Mouse (Mus musculus): ENCODE measurements around the gene Sertad2.

Gene Sertad2

DNA sequence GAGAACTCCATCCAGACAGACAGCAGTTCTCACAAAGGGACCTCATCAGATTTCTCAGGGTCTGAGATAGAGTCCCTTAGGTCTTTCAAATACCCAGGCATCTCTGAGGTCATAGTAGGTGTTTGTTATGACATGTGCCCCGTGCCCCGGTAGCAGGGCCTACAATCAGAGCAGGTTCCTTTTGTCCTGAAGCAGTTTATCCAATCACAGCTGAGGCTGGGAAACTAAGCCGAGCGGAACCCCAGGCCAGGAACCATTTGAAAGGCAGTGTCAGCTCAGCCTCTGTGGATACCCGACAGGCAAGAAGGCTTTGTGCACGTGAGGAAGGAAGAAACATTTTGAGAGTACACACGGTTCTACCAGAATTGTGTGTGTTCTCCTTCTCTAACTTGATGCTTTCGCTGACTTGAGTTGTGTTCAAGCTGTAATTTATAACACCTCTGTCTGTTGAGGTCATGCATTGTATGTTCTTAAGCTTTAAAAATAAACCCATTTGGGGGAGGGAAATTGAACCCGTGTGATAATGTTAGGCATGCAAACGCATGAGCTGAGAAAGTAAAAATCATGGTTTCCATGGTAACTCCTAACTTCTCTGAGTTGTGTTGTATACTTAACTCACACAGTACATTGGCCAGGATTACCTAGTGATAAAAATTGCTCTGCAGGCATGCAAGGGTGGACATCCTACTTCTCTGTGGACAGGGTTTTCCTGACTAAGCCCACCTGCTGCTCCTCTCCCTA lies 104.1 kb downstream of the Sertad2 start:
- no peak for DNase-seq (ENCODE audit: low spot score)

DNA sequence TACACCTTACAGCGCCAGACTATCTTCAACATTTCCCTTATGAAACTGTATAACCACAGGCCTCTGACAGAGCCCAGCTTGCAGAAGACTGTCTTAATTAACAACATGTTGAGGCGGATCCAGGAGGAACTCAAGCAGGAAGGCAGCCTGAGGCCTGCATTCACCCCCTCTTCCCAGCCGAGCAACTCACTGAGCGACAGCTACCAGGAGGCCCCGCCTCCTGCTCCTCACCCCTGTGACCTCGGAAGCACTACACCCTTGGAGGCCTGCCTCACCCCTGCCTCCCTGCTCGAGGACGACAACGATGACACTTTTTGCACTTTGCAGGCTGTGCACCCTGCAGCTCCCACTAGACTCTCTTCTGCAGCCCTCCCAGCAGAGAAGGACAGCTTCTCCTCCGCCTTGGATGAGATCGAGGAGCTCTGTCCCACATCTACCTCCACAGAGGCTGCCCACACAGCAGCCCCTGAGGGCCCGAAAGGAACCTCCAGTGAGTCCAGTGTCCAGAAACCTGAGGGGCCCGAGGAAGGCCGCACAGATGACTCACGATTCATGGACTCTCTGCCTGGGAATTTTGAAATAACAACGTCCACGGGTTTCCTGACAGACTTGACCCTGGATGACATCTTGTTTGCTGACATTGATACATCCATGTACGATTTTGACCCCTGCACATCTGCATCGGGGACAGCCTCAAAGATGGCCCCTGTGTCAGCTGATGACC lies 105.0 kb downstream of the Sertad2 start:
- DNase-seq (ENCODE audit: low spot score): no peak

DNA sequence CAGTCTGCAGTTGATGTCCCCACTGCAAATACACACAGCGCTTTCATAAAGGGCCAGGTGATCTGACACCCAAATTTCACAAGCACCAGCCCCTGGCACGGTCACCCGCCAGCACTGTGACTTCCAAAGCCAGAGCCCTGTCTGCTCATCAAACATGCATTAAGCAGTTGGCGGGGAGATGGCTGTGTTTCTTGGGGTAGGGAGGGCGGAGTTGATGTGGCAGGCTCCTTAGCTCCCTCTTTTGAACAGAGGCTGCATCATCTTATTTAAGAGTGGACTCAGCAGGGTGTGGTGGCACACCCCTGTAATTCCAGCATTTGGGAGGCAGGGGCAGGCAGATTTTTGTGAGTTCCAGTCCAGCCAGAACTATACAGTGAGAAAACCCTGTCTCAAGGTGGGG lies 106.4 kb downstream of the Sertad2 start:
- no peak for DNase-seq (ENCODE audit: low spot score)

DNA sequence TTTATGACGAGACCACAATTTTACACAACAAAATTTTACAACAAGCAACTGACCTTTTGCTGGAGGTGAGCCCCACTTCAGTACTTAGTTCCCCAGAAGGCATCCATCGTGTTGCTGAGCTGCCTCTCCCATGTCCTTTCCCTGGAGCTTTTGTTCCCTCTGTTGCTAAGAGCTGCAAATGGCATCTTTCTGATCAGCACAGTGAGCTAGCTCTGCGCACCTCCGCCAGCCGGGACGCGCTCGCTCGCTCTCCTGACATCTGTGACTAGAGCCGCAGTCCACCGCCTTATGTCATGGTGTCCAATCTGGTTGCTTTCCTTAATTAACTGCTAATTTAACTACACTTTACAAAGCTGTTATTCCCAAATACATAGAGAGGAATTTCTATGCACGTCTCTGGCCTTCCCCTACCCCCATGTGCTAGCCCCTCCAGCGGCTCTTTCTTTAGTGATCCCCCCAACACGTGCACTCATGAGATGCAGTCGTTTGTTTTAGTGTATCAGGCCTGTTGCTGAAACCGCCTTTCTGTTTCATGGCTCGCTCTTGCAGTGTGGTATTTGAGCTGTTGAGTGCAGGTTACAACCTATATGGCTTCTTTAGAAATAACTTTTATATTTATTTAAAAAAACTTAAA lies 107.1 kb downstream of the Sertad2 start:
- no peak for DNase-seq (ENCODE audit: low spot score)

DNA sequence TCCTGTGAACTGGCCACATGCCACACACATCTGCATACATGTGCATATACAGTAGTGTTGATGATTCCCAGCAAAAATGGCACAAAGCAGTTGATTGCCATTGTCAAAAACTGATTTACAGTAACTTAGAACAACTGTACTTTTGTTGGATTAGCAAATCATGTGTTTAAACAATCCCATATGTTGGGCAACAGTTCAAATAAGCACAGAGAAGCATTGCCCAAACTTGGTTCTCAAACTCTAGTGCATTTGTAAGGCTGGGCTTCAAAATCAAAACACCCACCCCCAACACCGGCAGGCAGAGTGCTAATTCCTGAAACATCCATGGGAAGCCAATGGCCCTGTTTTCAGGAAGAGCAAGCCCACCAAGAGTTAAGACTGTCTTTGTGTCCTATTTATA lies 108.1 kb downstream of the Sertad2 start:
- DNase-seq (ENCODE audit: low spot score): no peak

DNA sequence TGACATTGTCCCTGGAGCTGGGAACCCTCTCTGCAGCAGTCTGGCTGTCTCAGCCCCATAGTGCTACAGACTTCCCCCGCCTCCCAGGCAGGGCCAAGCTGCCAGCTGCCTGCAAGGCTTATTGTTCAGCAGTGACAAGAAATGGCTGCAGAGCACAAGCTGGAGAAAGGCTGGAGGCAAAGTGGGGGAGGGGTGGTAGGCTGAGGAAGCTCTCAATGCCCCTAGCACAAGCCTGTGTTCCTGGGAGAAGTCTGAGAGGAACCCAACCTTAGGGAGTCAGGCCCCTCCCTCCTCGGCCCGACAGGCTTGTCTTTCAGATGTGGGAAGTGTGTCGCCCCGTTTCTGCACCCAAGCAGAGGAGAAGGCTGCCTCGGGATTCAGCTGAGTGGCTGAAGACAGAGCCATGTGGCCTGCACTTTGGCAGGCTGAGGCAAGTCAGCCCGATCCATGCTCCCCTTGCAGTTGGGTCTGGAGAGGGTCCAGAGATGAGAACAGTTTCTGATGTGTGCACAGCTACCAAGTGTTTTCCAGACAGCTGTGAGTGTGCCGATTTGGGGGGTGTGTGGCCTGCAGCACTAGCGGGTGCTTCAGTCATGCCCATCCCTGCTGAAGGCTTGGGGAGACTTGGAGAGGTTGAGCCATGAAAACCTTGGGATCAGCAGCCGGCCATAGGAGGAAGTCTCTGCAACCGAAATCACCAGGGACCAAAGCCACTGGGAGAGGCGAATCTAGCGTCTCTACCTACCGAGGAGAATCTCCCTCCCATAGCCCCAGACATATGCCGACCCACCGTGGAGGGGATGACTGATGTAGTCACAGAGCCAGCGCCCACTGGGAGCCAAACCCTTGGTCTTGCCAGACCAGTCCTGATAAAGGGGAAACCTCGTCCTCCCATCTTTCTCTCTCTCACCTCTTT lies 113.0 kb downstream of the Sertad2 start:
- DNase-seq (ENCODE audit: low spot score): no peak

DNA sequence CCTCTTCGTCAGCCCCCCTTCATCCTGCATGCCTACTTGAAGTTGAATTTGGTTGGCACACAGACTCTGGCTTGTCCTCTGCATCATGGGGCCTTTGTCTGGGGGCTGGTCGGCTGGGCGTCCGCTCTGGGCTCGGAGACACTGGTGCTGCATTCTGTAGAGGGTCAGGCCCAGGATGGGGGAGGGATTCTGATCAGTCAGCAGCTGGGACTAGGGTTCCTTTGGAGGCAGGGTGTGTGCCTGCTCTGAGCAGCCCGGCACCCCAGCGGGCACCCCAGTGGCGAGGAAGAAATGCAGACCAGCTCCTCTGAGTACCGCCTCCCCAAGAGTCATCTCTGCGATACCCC lies 113.6 kb downstream of the Sertad2 start:
- DNase-seq (ENCODE audit: low spot score): no peak

DNA sequence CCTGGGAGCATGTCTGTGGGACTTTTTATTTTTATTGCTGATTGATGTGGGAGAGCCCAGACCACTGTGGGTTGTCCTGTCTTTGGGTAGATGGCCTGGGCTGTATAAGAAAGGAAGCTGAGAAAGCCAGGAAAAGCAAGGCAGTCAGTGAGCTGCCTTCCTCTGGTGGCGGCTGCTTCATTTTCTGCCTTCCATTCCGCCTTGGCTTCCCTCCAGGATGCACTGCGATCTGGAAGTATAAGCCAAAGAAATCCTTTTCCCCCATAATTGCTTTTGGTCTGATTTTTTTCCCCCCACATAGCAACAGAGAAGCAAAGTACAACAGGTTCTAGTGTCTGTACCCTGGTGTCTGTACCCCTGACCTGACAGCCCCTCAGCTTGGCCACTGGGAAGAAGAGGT lies 116.0 kb downstream of the Sertad2 start:
- no peak for DNase-seq (ENCODE audit: low spot score)

DNA sequence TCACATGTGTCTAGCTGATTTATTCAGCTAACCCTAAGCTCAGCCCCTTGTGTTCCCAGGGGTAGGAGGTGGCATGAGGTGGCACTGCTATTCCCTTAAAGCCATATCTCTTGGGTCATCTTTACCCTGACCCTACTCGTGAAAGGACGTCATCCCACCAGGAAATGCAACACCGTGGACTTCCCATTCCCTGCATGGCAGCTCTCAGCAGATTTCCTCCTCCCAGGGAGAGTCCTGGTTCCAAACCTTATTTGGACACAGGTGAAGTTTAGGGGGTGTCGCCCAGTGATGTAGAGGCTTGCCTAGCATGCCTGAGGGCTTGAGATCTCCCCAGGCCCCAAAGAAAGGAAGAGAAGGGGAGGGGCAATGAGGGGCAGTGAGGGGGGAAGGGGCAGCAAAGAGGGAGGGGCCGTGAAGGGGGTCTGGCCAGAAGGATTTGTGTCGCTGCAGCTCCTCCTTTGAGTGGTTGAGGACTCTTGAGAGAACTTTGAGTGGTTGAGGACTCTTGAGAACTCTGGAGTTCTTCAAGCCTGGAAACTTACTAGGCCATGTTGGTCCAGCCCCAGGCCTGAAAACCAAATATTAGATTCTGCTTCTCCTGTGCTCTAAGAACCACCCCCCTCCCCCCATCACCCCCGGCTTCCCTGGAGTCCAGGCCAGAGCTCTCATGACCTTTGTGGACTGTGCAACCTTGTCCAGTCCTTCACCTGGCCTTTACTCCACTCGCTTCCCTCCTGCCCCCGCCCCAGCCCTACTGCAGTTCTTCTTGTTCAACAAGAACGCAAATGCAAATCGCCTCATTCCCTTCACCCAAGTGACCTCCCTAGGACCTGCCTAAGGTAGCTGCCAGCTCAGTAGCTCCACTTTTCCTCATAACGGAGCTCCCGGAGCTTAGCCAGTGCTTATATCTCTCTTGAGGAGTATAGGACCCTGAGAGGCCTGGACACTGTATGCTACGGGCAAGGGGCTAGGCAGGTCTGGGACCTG lies 117.4 kb downstream of the Sertad2 start:
- DNase-seq (ENCODE audit: low spot score): no peak

DNA sequence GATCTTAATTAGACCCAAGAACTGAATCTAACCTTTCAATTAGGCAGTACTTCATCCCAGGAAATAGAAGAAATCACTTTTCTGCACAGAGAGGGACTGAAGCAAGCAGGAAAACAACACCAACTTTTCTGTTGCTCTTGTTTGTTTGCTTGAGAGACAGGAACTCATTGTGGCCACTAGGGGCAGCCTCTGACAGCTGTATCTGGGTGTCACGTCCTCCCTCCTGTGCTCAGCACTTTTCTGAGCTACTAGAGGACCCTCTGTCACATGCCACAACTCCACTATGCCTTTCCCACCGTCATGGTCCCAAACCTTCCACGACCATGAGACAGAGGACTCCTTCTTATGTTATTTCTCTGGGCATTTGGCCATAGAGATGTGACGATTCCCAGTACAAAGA lies 118.6 kb downstream of the Sertad2 start:
- no peak for DNase-seq (ENCODE audit: low spot score)

DNA sequence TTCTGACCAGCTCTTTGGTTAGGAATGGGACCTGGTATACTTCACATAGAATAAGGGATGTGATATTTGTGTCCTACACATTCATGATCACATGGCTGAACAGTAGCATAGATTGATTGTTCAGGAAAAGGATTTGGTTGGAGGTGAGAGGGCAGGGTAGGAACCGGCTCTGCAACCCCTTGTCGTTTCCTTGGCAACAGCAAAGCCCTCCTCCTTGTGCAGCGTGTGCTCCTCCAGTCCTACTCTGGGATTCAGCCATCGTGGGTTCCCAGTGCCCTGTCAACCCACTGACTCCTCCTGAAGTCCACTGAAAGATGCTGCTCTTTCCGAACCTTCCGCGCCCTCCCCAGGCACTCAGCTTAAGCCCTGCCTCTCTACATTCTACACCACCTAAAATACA lies 119.8 kb downstream of the Sertad2 start:
- DNase-seq (ENCODE audit: low spot score): no peak

DNA sequence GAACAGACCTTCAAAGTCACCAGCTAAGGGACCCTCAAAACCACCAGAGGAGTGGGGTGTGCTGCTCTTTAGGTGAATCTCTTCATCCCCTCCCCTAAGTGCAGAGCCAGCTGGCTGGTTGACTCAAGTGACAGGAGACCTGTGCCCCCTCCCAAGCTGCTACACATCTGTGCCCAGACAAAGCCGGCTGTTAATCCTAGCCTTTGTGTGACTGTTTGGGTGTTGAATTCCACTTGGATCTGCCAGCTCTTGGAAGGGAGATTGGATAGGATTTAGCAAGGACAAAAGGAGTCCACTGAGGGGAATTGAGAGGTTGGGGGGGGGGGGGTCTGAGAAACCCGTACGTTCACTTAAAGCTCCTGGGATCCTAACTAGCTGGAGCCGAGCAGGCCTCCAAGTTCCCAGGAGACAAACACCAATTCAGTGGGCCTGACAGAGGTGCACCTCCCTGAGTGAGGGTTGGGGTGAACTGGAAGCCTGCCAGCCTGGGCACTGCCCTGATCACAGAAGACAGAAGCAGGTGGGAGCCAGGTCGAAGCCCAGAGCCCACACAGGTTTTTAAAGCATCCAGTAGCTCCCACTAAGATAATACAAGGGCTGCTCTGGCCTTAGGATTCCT lies 120.6 kb downstream of the Sertad2 start:
- no peak for DNase-seq (ENCODE audit: low spot score)

DNA sequence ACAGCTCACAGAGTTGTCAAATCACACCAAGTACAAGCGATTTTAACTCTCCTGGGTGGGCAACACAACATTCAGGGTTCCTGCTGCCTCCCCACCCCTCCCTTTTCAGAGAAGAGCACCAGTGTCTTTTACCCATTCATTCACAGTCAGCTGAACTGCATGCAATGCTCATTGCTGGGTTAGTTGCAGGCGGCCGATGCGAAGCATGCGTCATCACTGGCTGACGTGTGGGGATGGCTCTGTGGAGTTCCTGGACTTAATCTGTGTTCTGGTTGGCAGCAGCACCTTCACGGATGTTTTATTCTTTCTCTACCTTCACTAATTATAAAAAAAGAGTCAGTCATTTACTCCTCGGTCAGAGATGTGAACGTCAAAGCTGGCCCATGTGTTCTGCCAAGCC lies 121.8 kb downstream of the Sertad2 start:
- no peak for DNase-seq (ENCODE audit: low spot score)

DNA sequence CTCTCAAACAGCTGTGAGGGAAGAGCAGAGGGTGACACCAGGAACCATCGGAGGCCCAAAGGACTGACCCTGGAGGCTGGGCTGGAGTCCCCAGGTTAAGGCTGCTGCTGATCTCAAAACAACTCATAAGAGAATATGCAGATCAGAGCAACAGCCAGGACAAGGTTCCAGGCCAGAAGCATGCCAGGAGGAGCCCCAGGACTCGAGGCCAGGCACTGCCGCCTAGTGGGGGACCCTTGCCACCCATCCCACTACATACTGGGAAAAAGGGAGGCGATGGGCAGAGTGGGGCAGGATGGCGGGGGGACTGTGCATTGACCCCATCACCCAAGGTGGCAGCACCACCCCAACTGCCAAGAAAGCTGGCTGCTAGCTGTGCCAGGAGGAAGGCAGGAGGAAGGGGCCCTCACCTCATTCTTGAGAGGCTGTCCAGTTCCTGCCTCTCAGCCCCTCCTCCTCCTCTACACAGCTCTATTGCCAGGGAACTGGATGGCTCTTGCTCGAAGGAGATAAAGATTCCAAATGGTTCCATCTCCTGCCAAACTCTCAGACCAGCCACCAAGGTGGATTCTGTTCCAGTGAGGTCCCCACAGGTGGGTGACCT lies 128.8 kb downstream of the Sertad2 start:
- no peak for DNase-seq (ENCODE audit: low spot score)

DNA sequence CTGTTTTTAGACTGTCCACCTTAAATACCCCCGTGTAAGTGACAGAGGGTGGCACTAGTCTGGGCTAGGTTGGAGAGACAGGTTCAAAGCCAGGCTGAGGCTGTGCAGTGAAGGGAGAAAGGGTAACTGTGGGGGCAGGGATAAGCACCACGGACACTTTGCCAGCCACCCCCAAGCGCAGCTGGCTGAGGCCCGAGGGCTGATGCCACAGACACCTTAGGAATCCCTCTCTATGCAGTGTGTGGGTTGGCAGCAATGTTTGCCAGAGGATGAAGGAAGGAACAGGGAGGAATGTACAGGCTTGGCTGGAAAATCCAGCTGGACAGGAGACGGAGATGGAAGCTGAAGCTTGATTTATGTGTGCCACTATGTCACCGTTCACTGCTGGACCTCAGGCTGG lies 129.5 kb downstream of the Sertad2 start:
- DNase-seq (ENCODE audit: low spot score): no peak

DNA sequence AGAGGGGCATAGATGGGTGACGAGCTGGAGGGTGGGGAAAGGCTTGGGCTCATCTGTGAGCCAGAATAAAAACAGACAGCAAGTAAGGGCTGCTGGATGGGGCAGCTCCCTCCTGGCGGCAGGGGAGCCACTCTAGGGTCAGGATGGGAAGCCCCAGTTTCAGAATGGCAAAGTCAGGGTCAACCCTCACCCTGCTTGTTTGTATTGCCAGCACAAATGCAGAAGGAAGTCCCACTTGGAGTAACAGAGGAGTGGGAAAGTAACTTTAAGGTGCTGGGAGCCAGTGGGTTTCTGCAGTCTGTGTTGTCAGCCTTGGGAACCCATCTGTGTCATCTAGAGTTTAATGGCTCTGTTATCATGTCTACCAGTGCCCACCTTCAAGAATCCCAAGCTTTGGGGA lies 136.3 kb downstream of the Sertad2 start:
- DNase-seq (ENCODE audit: low spot score): no peak

DNA sequence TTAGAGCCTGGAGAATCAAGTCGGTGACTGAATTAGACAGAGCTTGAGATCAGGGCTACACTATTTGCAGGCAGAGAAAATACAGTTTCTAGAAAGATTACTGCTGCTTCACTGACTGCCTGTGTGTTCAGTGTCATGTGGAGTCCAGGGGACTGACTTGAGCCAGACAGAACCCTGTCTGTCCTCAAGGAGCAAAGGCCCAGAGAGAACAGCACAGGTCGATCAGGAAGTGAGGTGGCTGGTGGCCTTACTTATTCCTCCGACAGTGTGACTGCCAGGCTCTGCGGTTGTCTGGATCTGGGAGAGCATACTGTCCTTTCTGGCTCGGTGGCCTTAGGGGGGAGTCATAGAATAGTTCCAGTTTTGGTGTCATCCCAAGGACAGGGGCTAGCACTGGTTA lies 137.7 kb downstream of the Sertad2 start:
- no peak for DNase-seq (ENCODE audit: low spot score)

DNA sequence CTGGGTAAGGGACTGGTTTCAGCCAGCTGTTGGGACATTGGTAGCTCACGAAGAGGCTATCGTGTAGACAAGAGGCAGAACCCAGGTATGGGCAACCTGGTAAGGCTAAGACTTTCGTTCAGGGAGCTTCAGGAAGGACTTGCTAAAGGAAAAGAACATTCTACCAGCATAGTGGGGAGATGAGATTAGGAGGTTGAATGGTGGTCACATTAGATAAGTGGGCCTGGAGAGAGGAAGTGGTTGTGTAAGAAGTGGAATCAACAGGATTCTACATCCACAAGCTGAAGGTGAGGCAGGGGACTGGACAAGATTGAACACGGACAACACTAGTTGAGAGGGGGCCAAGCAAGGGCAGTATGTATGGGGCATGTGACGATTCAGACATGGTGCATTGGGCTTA lies 138.6 kb downstream of the Sertad2 start:
- DNase-seq (ENCODE audit: low spot score): no peak

DNA sequence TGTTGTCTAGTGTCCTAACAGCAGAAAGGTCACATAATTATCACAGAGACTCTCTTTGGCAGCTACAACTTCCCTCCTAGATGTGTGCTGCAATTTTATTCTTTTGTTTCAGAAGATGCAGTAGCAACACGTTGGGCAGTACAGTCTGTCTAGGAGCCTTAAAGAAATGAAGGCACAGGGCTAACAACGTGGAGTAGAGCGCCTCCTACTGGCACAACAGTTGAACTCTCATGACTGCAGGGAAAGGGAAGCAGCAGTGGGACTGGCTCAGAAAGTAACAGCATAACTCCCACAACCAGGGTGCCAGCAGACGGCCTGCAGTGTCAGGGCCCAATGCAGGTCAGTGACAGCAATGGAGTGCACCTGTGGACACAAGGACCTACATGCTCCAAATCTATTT lies 147.9 kb downstream of the Sertad2 start:
- DNase-seq (ENCODE audit: low spot score): peak; percentile 17
